Mouse (Mus musculus) G1E (cell line): ENCODE results near the gene Prkag1. TPM values are rescaled to one million over a fixed set of nuclear protein-coding genes. Genes with fewer than 3 reads are reported as not detected.

Experiments used
- ATAC-seq: 2 replicates; pipeline ENCODE4 v1.8.0; 2016; ENCODE audit warnings: mild to moderate bottlenecking; ENCODE audit not compliant: insufficient number of reproducible peaks, poor library complexity, low FRiP score, severe bottlenecking; ENCODE audit errors: extremely low read depth
- DNase-seq: peaks from one replicate; pipeline ENCODE4 v3.0.0; 2012; ENCODE audit warnings: low spot score
- H3K27me3 ChIP-seq: 2 replicates; pipeline ENCODE4 v1.6.1; 2012; ENCODE audit warnings: mild to moderate bottlenecking, low read length, inconsistent platforms; ENCODE audit not compliant: insufficient read depth
- H3K36me3 ChIP-seq: replicated peaks from 2 replicates; pipeline ENCODE3; 2012; ENCODE audit warnings: mild to moderate bottlenecking, inconsistent platforms
- H3K4me1 ChIP-seq: 2 replicates; pipeline ENCODE4 v1.6.1; 2012; ENCODE audit warnings: low read depth, low read length, inconsistent platforms, mixed read lengths; ENCODE audit not compliant: insufficient read depth
- H3K4me3 ChIP-seq: 2 replicates; pipeline ENCODE4 v1.5.1; 2012; ENCODE audit warnings: low read depth, mild to moderate bottlenecking, inconsistent platforms, low read length, moderate library complexity, mixed read lengths
- H3K9me3 ChIP-seq: replicated peaks from 2 replicates; pipeline ENCODE4 v1.6.1; 2012; ENCODE audit warnings: inconsistent platforms
- CTCF ChIP-seq: IDR thresholded peaks from 2 replicates; pipeline ENCODE4 v1.5.1; 2012; ENCODE audit warnings: low read depth, low read length, inconsistent platforms, mixed read lengths
- GATA1 ChIP-seq: IDR thresholded peaks from 2 replicates; pipeline ENCODE4 v1.6.1; 2012; ENCODE audit warnings: borderline replicate concordance, low read length, inconsistent platforms, mixed read lengths
- GATA2 ChIP-seq: IDR thresholded peaks from 2 replicates; pipeline ENCODE4 v1.6.1; 2012; ENCODE audit warnings: low read depth, low read length, inconsistent platforms, borderline replicate concordance
- POLR2AphosphoS5 ChIP-seq: IDR thresholded peaks from 2 replicates; pipeline ENCODE4 v1.6.1; 2012; ENCODE audit warnings: low read depth, low read length, inconsistent platforms; ENCODE audit not compliant: insufficient replicate concordance
- TAL1 ChIP-seq: conservative IDR thresholded peaks from 2 replicates; pipeline ENCODE4 v1.6.1; 2012; ENCODE audit warnings: low read depth, low read length, inconsistent platforms, mixed read lengths
- polyA plus RNA-seq: library from polyadenylated mRNA; stranded (reverse); fragments of >175 nt; gene quantifications from 2 replicates; pipeline ENCODE4 v1.2.3, GENCODE M21; 2012
- total RNA-seq, 2 experiments: library from RNA; stranded (forward) in 1 of 2; stranded (reverse) in 1 of 2; fragments of 200-1000 nt in 1 of 2; fragments of >200 nt in 1 of 2; fragmentation: Nextera tagmentation in 1 of 2; gene quantifications; 2 replicates each; pipeline ENCODE4 v1.2.3; 2014 to 2017

Gene Prkag1
- total and polyA plus RNA-seq, 3 experiments, result 62.8 to 150 (median 106) TPM

GRCm38 (mm10) chr15:98775533-98775932, 55.8 kb downstream of the Prkag1 start:
- no peak overlapping the region for H3K4me3 ChIP-seq
- no peaks in the 10 kb centered on the region for H3K36me3 ChIP-seq
- ATAC-seq, result no peak
- peaks cover 76% of the 10 kb centered on the region for H3K27me3 ChIP-seq
- DNase-seq, result no peak
- no peak for TF ChIP-seq CTCF
- no peak for TF ChIP-seq GATA2
- no peak for TF ChIP-seq GATA1
- no peak for TF ChIP-seq TAL1
- no peak for TF ChIP-seq POLR2AphosphoS5
- peaks cover 45% of the 10 kb centered on the region for H3K4me1 ChIP-seq
- H3K9me3 ChIP-seq, result 0 out of 2 replicates have a peak, but pooled peaks cover 3% of the 10 kb centered on the region

DNA sequence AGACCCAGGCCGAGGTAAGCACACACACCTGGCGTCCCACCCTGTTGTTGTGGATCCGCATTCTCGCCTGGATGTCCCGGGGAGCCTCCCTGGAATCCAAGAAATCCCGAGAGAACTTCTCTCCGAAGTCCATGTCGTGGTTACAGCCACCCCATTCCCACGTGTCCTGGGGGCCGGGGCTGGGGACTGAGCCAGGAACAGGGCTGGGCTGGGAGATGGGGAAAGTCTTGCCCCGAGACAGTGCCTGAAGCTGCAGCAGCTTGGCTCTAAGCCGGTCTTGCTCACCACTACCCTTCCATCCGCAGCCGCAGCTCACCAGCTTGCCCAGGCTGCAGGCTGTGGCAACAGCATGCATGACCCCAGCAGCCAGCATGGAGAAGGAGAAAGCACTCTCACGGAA, 57.2 kb downstream of the Prkag1 start:
- 0 out of 2 replicates have a peak, but pooled peaks cover 3% of the 10 kb centered on the region for H3K9me3 ChIP-seq
- H3K4me3 ChIP-seq, result no peak overlapping the region
- peaks cover 73% of the 10 kb centered on the region for H3K27me3 ChIP-seq
- ATAC-seq (no peak), DNase-seq (no peak)
- TF ChIP-seq POLR2AphosphoS5, result no peak
- peaks cover 41% of the 10 kb centered on the region for H3K4me1 ChIP-seq
- H3K36me3 ChIP-seq, result no peaks in the 10 kb centered on the region

DNA sequence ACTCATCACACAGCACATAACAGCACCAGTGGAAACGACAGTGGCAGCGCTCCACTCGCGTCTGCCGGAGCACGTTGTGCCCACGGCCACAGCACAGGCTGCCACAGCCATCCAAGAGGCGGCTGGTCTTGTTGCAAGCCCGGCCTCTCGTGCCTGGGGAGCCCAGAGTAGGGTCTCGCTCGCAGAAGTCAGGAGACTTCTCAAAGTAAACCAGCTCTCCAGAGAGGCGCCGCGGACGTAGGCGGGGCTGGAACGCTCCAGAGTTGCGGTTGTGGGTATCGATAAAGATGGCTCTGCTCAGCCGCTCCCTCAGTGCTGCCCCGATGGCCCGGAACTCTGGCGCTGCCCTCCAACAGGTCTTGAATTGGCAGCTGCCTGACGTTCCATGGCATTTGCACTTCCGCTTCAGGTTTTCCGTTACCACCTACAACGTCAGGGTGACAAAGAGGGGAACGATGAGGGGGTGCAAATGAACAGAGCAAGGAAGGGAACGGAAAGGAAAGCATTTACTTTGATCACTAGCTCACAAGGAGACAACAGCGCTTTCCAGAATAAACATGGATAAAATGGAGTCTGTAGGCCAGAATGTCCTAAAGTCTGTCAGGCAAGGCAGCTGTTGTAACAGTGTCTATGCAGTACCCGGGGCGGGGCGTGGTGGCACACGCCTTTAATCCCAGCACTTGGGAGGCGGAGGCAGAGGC, 58.7 kb downstream of the Prkag1 start:
- Histone ChIP-seq H3K27me3 (peaks cover 73% of the 10 kb centered on the region), H3K9me3 (0 out of 2 replicates have a peak, but pooled peaks cover 3% of the 10 kb centered on the region), H3K4me3 (peak overlapping the region; percentile 65; the same call in 1 of the 2 replicates), H3K4me1 (peaks cover 35% of the 10 kb centered on the region), H3K36me3 (no peaks in the 10 kb centered on the region)
- ATAC-seq (peak; percentile 49), DNase-seq (no peak)
- TF ChIP-seq GATA2 (no peak), TAL1 (no peak), POLR2AphosphoS5 (no peak), CTCF (no peak), GATA1 (no peak)

GRCm38 (mm10) chr15:98771813-98772425, 59.4 kb downstream of the Prkag1 start:
- H3K27me3 ChIP-seq, result peaks cover 69% of the 10 kb centered on the region
- 0 out of 2 replicates have a peak, but pooled peaks cover 3% of the 10 kb centered on the region for H3K9me3 ChIP-seq
- peaks cover 28% of the 10 kb centered on the region for H3K4me1 ChIP-seq
- peak overlapping the region; percentile 65; the same call in 1 of the 2 replicates for H3K4me3 ChIP-seq
- no peaks in the 10 kb centered on the region for H3K36me3 ChIP-seq
- TF ChIP-seq CTCF, result no peak
- TF ChIP-seq POLR2AphosphoS5, result no peak
- no peak for TF ChIP-seq GATA1
- TF ChIP-seq TAL1, result no peak
- no peak for TF ChIP-seq GATA2
- ATAC-seq (no peak), DNase-seq (no peak)

DNA sequence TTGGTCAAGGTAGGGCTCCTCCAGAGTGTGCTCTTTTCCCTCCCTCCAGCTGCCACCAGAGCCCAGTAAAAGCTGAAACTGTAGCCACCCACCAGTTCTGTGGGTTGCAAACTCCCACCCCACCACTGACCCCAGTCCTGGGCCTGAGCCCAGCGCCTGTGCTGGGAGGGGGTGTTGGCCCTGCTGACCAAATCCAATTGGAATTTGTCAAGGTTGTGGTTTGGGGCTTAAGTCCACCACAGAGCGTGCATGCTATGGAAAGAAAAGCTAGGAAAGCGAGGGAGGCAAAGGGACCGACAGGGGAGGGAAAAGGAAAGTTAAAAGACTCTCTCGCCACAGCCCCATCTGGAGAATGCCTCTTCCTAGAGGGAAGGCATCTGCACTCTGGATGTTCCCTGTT, 63.1 kb downstream of the Prkag1 start:
- ATAC-seq (no peak), DNase-seq (no peak)
- Histone ChIP-seq H3K36me3 (no peaks in the 10 kb centered on the region), H3K4me1 (peaks cover 30% of the 10 kb centered on the region), H3K4me3 (no peak overlapping the region), H3K27me3 (peaks cover 52% of the 10 kb centered on the region), H3K9me3 (no peaks in the 10 kb centered on the region)
- no peak for TF ChIP-seq TAL1
- no peak for TF ChIP-seq GATA2
- TF ChIP-seq POLR2AphosphoS5, result no peak
- no peak for TF ChIP-seq GATA1
- no peak for TF ChIP-seq CTCF

DNA sequence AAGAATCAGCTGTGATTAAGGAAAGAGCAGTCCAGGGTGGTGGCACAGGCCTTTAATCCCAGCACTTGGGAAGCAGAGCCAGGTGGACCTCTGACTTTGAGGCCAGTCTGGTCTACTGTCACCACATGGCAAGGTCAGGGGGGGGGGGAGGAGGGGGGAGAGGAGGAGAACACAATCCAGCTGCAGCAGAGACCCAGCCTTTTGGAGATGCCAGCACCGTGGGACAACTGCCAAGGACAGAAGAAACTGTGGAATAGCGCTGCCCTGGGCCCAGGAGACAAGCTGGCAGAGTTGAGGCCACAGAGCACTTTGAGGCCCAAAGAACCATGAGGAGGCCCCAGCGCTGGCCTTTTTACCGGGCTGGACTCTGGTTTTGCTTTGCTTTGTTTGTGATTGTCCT, 65.4 kb downstream of the Prkag1 start:
- peaks cover 31% of the 10 kb centered on the region for H3K27me3 ChIP-seq
- H3K4me1 ChIP-seq, result peaks cover 32% of the 10 kb centered on the region
- DNase-seq, result no peak

More for the DNA sequence above, 65.4 kb downstream of the Prkag1 start:
- Histone ChIP-seq H3K4me3 (no peak overlapping the region), H3K36me3 (peaks cover 8% of the 10 kb centered on the region), H3K9me3 (no peaks in the 10 kb centered on the region)
- TF ChIP-seq CTCF (no peak), GATA2 (no peak), POLR2AphosphoS5 (no peak), TAL1 (no peak)
- no peak for ATAC-seq

Other genes with a start within 250 kb of the Prkag1 start
- 5.0 TPM in 1 of 2 replicates, not detected in the other for gene Adcy6, start 221.4 kb downstream of the Prkag1 start, total RNA-seq (2014; fragmentation: Nextera tagmentation)
- 0.22 TPM in 1 of 2 replicates, not detected in the other for gene Adcy6, start 221.4 kb downstream of the Prkag1 start, total RNA-seq (2017)
- not detected in 2 replicates for gene Adcy6, start 221.4 kb downstream of the Prkag1 start, polyA plus RNA-seq
- gene Cacnb3, start 200.7 kb downstream of the Prkag1 start, total RNA-seq (2014; fragmentation: Nextera tagmentation), result 0.29 TPM in 1 of 2 replicates, not detected in the other
- gene Cacnb3, start 200.7 kb downstream of the Prkag1 start, total RNA-seq (2017), result 0.12 and 0.22 TPM in 2 replicates
- 0.14 and 0.22 TPM in 2 replicates for gene Cacnb3, start 200.7 kb downstream of the Prkag1 start, polyA plus RNA-seq
- 61.4 and 66.6 TPM in 2 replicates for gene Ddx23, start 168.6 kb downstream of the Prkag1 start, total RNA-seq (2014; fragmentation: Nextera tagmentation)
- 101 and 154 TPM in 2 replicates for gene Ddx23, start 168.6 kb downstream of the Prkag1 start, total RNA-seq (2017)
- gene Ddx23, start 168.6 kb downstream of the Prkag1 start, polyA plus RNA-seq, result 100 and 112 TPM in 2 replicates
- gene Rnd1, start 154.1 kb downstream of the Prkag1 start, total RNA-seq (2014; fragmentation: Nextera tagmentation), result 3.2 and 3.3 TPM in 2 replicates
- gene Rnd1, start 154.1 kb downstream of the Prkag1 start, total RNA-seq (2017), result 1.2 and 1.5 TPM in 2 replicates
- gene Rnd1, start 154.1 kb downstream of the Prkag1 start, polyA plus RNA-seq, result 1.0 and 1.1 TPM in 2 replicates
- 1.0 TPM in 1 of 2 replicates, not detected in the other for gene Ccdc65, start 123.3 kb downstream of the Prkag1 start, total RNA-seq (2014; fragmentation: Nextera tagmentation)
- 0.06 and 0.60 TPM in 2 replicates for gene Ccdc65, start 123.3 kb downstream of the Prkag1 start, total RNA-seq (2017)
- gene Ccdc65, start 123.3 kb downstream of the Prkag1 start, polyA plus RNA-seq, result not detected in 2 replicates
- gene Fkbp11, start 103.3 kb downstream of the Prkag1 start, total RNA-seq (2014; fragmentation: Nextera tagmentation), result 11.5 and 14.1 TPM in 2 replicates
- 6.2 and 6.7 TPM in 2 replicates for gene Fkbp11, start 103.3 kb downstream of the Prkag1 start, total RNA-seq (2017)
- 20.2 and 23.8 TPM in 2 replicates for gene Fkbp11, start 103.3 kb downstream of the Prkag1 start, polyA plus RNA-seq
- 60.9 and 65.0 TPM in 2 replicates for gene Arf3, start 68.3 kb downstream of the Prkag1 start, total RNA-seq (2014; fragmentation: Nextera tagmentation)
- gene Arf3, start 68.3 kb downstream of the Prkag1 start, total RNA-seq (2017), result 37.9 and 41.6 TPM in 2 replicates
- gene Arf3, start 68.3 kb downstream of the Prkag1 start, polyA plus RNA-seq, result 55.4 and 58.2 TPM in 2 replicates
- gene Wnt10b, start 53.4 kb downstream of the Prkag1 start, total RNA-seq (2014; fragmentation: Nextera tagmentation), result not detected in 2 replicates
- 0.27 TPM in 1 of 2 replicates, not detected in the other for gene Wnt10b, start 53.4 kb downstream of the Prkag1 start, total RNA-seq (2017)
- gene Wnt10b, start 53.4 kb downstream of the Prkag1 start, polyA plus RNA-seq, result 0.05 and 0.09 TPM in 2 replicates
- not detected in 2 replicates for gene Wnt1, start 41.7 kb downstream of the Prkag1 start, total RNA-seq (2014; fragmentation: Nextera tagmentation)
- gene Wnt1, start 41.7 kb downstream of the Prkag1 start, total RNA-seq (2017), result not detected in 2 replicates
- gene Wnt1, start 41.7 kb downstream of the Prkag1 start, polyA plus RNA-seq, result not detected in 2 replicates
- gene Ddn, start 22.0 kb downstream of the Prkag1 start, total RNA-seq (2014; fragmentation: Nextera tagmentation), result not detected in 2 replicates
- gene Ddn, start 22.0 kb downstream of the Prkag1 start, total RNA-seq (2017), result 0.17 and 0.22 TPM in 2 replicates
- 0.07 and 0.08 TPM in 2 replicates for gene Ddn, start 22.0 kb downstream of the Prkag1 start, polyA plus RNA-seq
- gene Kmt2d, start 39.7 kb upstream of the Prkag1 start, total RNA-seq (2014; fragmentation: Nextera tagmentation), result 141 and 150 TPM in 2 replicates
- gene Kmt2d, start 39.7 kb upstream of the Prkag1 start, total RNA-seq (2017), result 22.1 and 27.0 TPM in 2 replicates
- gene Kmt2d, start 39.7 kb upstream of the Prkag1 start, polyA plus RNA-seq, result 42.8 and 57.8 TPM in 2 replicates
- gene Rhebl1, start 63.0 kb upstream of the Prkag1 start, total RNA-seq (2014; fragmentation: Nextera tagmentation), result 5.2 and 8.4 TPM in 2 replicates
- gene Rhebl1, start 63.0 kb upstream of the Prkag1 start, total RNA-seq (2017), result 7.8 and 8.0 TPM in 2 replicates
- 2.7 and 2.9 TPM in 2 replicates for gene Rhebl1, start 63.0 kb upstream of the Prkag1 start, polyA plus RNA-seq
- not detected in 2 replicates for gene Dhh, start 67.0 kb upstream of the Prkag1 start, total RNA-seq (2014; fragmentation: Nextera tagmentation)
- gene Dhh, start 67.0 kb upstream of the Prkag1 start, total RNA-seq (2017), result 0.05 and 0.06 TPM in 2 replicates
- gene Dhh, start 67.0 kb upstream of the Prkag1 start, polyA plus RNA-seq, result not detected in 2 replicates
- 10.9 and 17.1 TPM in 2 replicates for gene Lmbr1l, start 86.7 kb upstream of the Prkag1 start, total RNA-seq (2014; fragmentation: Nextera tagmentation)
- gene Lmbr1l, start 86.7 kb upstream of the Prkag1 start, total RNA-seq (2017), result 4.5 and 7.4 TPM in 2 replicates
- 9.6 and 9.7 TPM in 2 replicates for gene Lmbr1l, start 86.7 kb upstream of the Prkag1 start, polyA plus RNA-seq
- 1,654 and 1,866 TPM in 2 replicates for gene Tuba1b, start 103.0 kb upstream of the Prkag1 start, total RNA-seq (2014; fragmentation: Nextera tagmentation)
- 717 and 929 TPM in 2 replicates for gene Tuba1b, start 103.0 kb upstream of the Prkag1 start, total RNA-seq (2017)
- 255 and 384 TPM in 2 replicates for gene Tuba1b, start 103.0 kb upstream of the Prkag1 start, polyA plus RNA-seq
- not detected in 2 replicates for gene Gm49450, start 122.0 kb upstream of the Prkag1 start, total RNA-seq (2014; fragmentation: Nextera tagmentation)
- not detected in 2 replicates for gene Gm49450, start 122.0 kb upstream of the Prkag1 start, total RNA-seq (2017)
- not detected in 2 replicates for gene Gm49450, start 122.0 kb upstream of the Prkag1 start, polyA plus RNA-seq
- gene Tuba1a, start 122.2 kb upstream of the Prkag1 start, total RNA-seq (2014; fragmentation: Nextera tagmentation), result 11.6 and 22.3 TPM in 2 replicates
- gene Tuba1a, start 122.2 kb upstream of the Prkag1 start, total RNA-seq (2017), result 35.9 and 52.0 TPM in 2 replicates
- 1.4 and 3.3 TPM in 2 replicates for gene Tuba1a, start 122.2 kb upstream of the Prkag1 start, polyA plus RNA-seq
- gene Tuba1c, start 198.4 kb upstream of the Prkag1 start, total RNA-seq (2014; fragmentation: Nextera tagmentation), result 856 and 1,023 TPM in 2 replicates
- gene Tuba1c, start 198.4 kb upstream of the Prkag1 start, total RNA-seq (2017), result 252 and 273 TPM in 2 replicates
- 47.1 and 72.7 TPM in 2 replicates for gene Tuba1c, start 198.4 kb upstream of the Prkag1 start, polyA plus RNA-seq
- gene Prph, start 223.7 kb upstream of the Prkag1 start, total RNA-seq (2014; fragmentation: Nextera tagmentation), result not detected in 2 replicates
- not detected in 2 replicates for gene Prph, start 223.7 kb upstream of the Prkag1 start, total RNA-seq (2017)
- not detected in 2 replicates for gene Prph, start 223.7 kb upstream of the Prkag1 start, polyA plus RNA-seq
- gene Troap, start 243.1 kb upstream of the Prkag1 start, total RNA-seq (2014; fragmentation: Nextera tagmentation), result 58.2 and 59.0 TPM in 2 replicates
- 22.3 and 22.8 TPM in 2 replicates for gene Troap, start 243.1 kb upstream of the Prkag1 start, total RNA-seq (2017)
- 71.0 and 73.9 TPM in 2 replicates for gene Troap, start 243.1 kb upstream of the Prkag1 start, polyA plus RNA-seq